Mouse (Mus musculus): ENCODE measurements at regions not wholly inside any gene's neighbourhood (a gene's known extent, or its start where the extent isn't known, plus 50 kb on each side); places are given as distances from the start of the nearest gene placed in this dataset.

DNA sequence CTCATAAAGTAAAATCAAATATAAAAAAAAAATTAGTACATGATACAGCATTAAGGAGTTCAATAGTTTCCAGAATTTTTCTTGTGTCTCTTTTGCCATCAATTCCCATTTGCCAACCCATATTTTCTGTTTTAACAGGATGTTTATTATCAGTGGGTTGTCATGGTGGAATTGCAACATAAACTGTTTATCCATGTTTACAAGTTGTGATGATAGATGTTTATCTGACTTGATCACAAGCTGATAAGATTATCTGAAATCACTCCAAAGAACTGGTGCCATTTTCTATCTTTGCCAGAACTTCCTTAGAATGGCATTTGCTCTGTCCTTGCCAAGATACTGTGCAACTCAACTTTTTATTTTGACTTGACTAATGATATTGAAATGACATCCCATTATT is 466.8 kb downstream of the Pcdh7 start:
- DNase-seq (ENCODE audit: low spot score), result no peak

- DNase-seq (ENCODE audit: low spot score), result no peak
Measured at GRCm38 (mm10) chr5:58207527-58207926, 489.8 kb downstream of the Pcdh7 start.

- no peak for DNase-seq (ENCODE audit: low spot score)
Measured at GRCm38 (mm10) chr5:58227137-58227536, 509.4 kb downstream of the Pcdh7 start.

- peak; percentile 11 for DNase-seq (ENCODE audit: low spot score)
Measured at GRCm38 (mm10) chr5:58228726-58229125, 511.0 kb downstream of the Pcdh7 start.
